Mouse (Mus musculus): ENCODE results near the gene Gpn3.
A peak's percentile ranks its signal among the peaks of the same experiment; 100 is the strongest.

DNA sequence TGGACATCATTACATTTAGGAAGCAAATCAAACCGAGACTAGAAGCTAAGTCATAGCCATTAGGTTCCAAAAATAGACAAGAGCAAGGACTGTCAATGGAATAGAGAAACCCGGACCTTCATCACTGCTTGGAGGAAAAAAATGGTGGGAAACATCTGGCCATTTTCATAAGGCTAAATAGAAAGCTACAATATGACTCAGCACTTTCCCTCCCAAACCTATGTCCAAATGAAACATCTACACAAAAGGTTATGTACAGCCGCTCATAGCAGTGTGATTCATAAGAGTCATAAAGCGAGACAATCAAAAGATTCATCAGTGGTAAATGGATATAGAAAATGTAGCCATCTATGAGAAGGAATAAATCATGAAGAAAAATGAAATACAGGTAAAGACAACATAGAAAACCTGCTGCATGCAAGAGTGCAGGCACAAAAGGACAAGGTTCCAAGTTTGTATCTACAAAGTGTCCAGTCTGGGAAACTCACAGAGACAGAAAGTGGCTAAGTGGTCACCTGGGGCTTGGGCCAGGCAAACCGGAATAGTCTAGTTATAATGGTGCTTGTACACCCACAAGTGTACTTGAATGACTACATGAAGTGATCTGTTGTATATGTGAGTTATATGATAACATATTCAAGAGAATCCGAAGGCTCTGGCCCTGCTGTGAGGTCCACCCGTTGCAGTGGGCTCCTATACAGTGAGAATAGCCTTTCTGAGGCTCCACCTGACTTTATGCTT lies 35.0 kb upstream of the Gpn3 start:
- TF ChIP-seq CTCF (conservative IDR thresholded peaks at IDR 0.05 in 1 of 2, IDR thresholded peaks at IDR 0.05 in 1 of 2; ENCODE audit: low read depth in 2 of 2, low read length in 2 of 2) (no peak), ZKSCAN1 (IDR thresholded peaks at IDR 0.05; ENCODE audit: borderline replicate concordance, low read depth, low read length) (no peak), GABPA (IDR thresholded peaks at IDR 0.05; ENCODE audit: insufficient replicate concordance, low read depth, low read length) (no peak), POLR2A (IDR thresholded peaks at IDR 0.05; ENCODE audit: low read depth, low read length) (no peak), PAX5 (IDR thresholded peaks at IDR 0.05; ENCODE audit: low read length) (no peak), MYC (IDR thresholded peaks at IDR 0.05; ENCODE audit: low read depth, low read length) (no peak), SMC3 (IDR thresholded peaks at IDR 0.05; ENCODE audit: low read depth, low read length) (no peak), HCFC1 (IDR thresholded peaks at IDR 0.05; ENCODE audit: low read depth, low read length) (no peak), SIN3A (IDR thresholded peaks at IDR 0.05; ENCODE audit: low read length) (no peak), EP300 (IDR thresholded peaks at IDR 0.05; ENCODE audit: low read length) (no peak), MAFK (IDR thresholded peaks at IDR 0.05; ENCODE audit: insufficient replicate concordance, low read length) (peak; percentile 71; the same call in 1 of the 2 replicates), JUND (conservative IDR thresholded peaks at IDR 0.05; ENCODE audit: low read depth, low read length) (no peak; the same call in 1 of the 2 replicates)
